Mouse (Mus musculus) natural killer cell, adult 2 months (primary cell): Measurements from ENCODE around the gene Elf1.
"Not testable (repeated sequence)": the region's sequence is repeated elsewhere in the genome, so short reads cannot be mapped to it uniquely, and the experiment has no call there.

Experiments used
- DNase-seq, 2 experiments: peaks; one replicate each; pipeline ENCODE4 v3.0.0; 2022; ENCODE audit warnings: low spot score in 2 of 2

Elf1 gene

GRCm38 (mm10) chr14:79521471-79522117, 40.6 kb downstream of the Elf1 start:
- DNase-seq = no peak

- no peak for DNase-seq
Observed at GRCm38 (mm10) chr14:79522387-79522786, 41.4 kb downstream of the Elf1 start.

GRCm38 (mm10) chr14:79526106-79526505, 45.1 kb downstream of the Elf1 start:
- not testable (repeated sequence) for DNase-seq

GRCm38 (mm10) chr14:79527704-79528103, 46.7 kb downstream of the Elf1 start:
- no peak for DNase-seq

- peak; percentile 65 to 71 for DNase-seq
Observed at GRCm38 (mm10) chr14:79529581-79530554, 48.9 kb downstream of the Elf1 start.

GRCm38 (mm10) chr14:79530761-79531160, 49.8 kb downstream of the Elf1 start:
- no peak for DNase-seq

- peak; percentile 48 to 49 for DNase-seq
Observed at GRCm38 (mm10) chr14:79532036-79532776, 51.2 kb downstream of the Elf1 start.

- DNase-seq = peak in 1 of 2 experiments; percentile 59
Observed at GRCm38 (mm10) chr14:79533350-79533749, 52.4 kb downstream of the Elf1 start.

- no peak for DNase-seq
Observed at GRCm38 (mm10) chr14:79534206-79534605, 53.2 kb downstream of the Elf1 start.

- not testable (repeated sequence) for DNase-seq
Observed at GRCm38 (mm10) chr14:79534656-79535055, 53.7 kb downstream of the Elf1 start.

GRCm38 (mm10) chr14:79535318-79535717, 54.3 kb downstream of the Elf1 start:
- DNase-seq = peak; percentile 77 to 84

GRCm38 (mm10) chr14:79536011-79536410, 55.0 kb downstream of the Elf1 start:
- DNase-seq = no peak

- no peak for DNase-seq
Observed at GRCm38 (mm10) chr14:79536837-79537236, 55.8 kb downstream of the Elf1 start.

- peak; percentile 86 to 87 for DNase-seq
Observed at GRCm38 (mm10) chr14:79537463-79537862, 56.5 kb downstream of the Elf1 start.

GRCm38 (mm10) chr14:79537921-79538320, 56.9 kb downstream of the Elf1 start:
- no peak for DNase-seq

GRCm38 (mm10) chr14:79541606-79542005, 60.6 kb downstream of the Elf1 start:
- no peak for DNase-seq

GRCm38 (mm10) chr14:79549343-79549742, 68.3 kb downstream of the Elf1 start:
- DNase-seq = no peak

GRCm38 (mm10) chr14:79551929-79552328, 70.9 kb downstream of the Elf1 start:
- DNase-seq = no peak

GRCm38 (mm10) chr14:79552854-79553253, 71.9 kb downstream of the Elf1 start:
- DNase-seq = no peak

GRCm38 (mm10) chr14:79557796-79558195, 76.8 kb downstream of the Elf1 start:
- DNase-seq = peak in 1 of 2 experiments; percentile 33

GRCm38 (mm10) chr14:79562745-79563144, 81.8 kb downstream of the Elf1 start:
- peak; percentile 37 to 55 for DNase-seq

- DNase-seq = no peak
Observed at GRCm38 (mm10) chr14:79564784-79565183, 83.8 kb downstream of the Elf1 start.
